In the genomic region with DNA sequence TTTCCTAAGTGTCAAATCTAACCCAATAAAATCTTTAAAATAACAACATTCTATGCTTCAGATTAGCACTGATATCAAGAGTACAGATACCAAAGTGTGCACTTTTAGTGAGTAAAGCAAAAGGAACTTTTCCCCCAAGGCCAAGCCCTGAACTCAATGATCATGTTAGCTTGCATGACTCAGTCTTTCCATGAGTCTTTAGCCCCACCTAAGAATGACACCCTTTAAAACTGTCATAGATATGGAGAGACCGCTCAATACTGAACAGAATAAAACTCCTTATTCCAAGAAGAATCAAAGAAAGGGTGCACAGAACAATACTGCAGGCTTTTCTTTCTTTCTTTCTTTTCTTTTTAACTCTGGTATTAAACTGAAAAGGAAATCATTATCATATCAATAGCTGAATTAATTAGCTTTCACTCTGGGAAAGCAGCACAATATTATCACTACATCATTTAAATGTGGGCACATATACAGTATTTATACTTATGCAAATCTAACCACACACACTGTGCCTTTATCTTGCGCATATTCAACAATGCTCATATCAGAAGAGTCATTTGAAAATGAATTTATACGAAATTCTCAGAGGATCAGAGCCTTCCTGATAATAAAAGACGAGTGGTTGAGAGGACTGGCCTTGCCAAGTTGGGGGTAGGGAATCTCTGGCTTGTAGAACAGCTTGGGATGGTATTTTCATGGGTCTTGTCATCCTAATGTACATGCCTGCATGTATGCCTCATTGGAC, we compare ENCODE assay signal across 14 mouse cellular contexts. TPM values are rescaled to one million over a fixed set of nuclear protein-coding genes. Genes with fewer than 3 reads are reported as not detected.
DNase-seq lines count a peak whose midpoint lies in the region; ATAC-seq and TF ChIP-seq lines count a peak whose summit lies in the region.
"Had no signal": no experiment of that assay in that cellular context is flagged by ENCODE, and none has a peak within 500 bp of the region (broad histone marks: within the 10 kb centered on the region; RNA-seq: fewer than 3 reads in every experiment).

No protein-coding gene starts in this region.

- H3K27ac ChIP-seq in hindbrain, embryonic 12.5 days = no peak overlapping the region
- H3K27ac ChIP-seq in hindbrain, embryonic 16.5 days (ENCODE audit: low read depth, low read length) = no peak overlapping the region
- H3K27ac ChIP-seq in MEL (ENCODE audit: control insufficient read depth, low read depth, low read length) = peak overlapping the region; percentile 64
- no peak overlapping the region for H3K27ac ChIP-seq in forebrain, embryonic 14.5 days (ENCODE audit: low read depth, low read length)
- H3K27ac ChIP-seq: embryonic facial prominence, embryonic 12.5 days; heart, embryonic 15.5 days; layer of hippocampus, adult 2 months had no signal

- intact Hi-C loops in gastrocnemius, postnatal 36 days (cut with DNase I) = no loop called here

- no peak for TF ChIP-seq POLR2A in MEL (IDR thresholded peaks at IDR 0.05; ENCODE audit: control insufficient read depth in 1 of 2, insufficient read depth in 1 of 2, low read depth in 1 of 2, low read length in 2 of 2, poor library complexity in 1 of 2)

- H3K79me2 ChIP-seq in MEL (ENCODE audit: control insufficient read depth, insufficient read depth, low read length, poor library complexity) = no peaks in the 10 kb centered on the region

- peaks cover 5% of the 10 kb centered on the region; the same call in 1 of the 2 replicates for H3K4me1 ChIP-seq in hindbrain, embryonic 12.5 days
- H3K4me1 ChIP-seq in hindbrain, embryonic 16.5 days (ENCODE audit: control insufficient read depth, insufficient read depth, low read depth, low read length) = peaks cover 2% of the 10 kb centered on the region; the same call in 1 of the 2 replicates
- H3K4me1 ChIP-seq in MEL (ENCODE audit: control insufficient read depth in 1 of 2, insufficient read depth in 2 of 2, low read length in 2 of 2) = peaks cover 20 to 45% of the 10 kb centered on the region in 2 experiments
- H3K4me1 ChIP-seq in forebrain, embryonic 14.5 days (ENCODE audit: control insufficient read depth, insufficient read depth, low read length) = peaks cover 7% of the 10 kb centered on the region; the same call in 1 of the 2 replicates
- H3K4me1 ChIP-seq: embryonic facial prominence, embryonic 12.5 days; heart, embryonic 15.5 days had no signal

- no peak for TF ChIP-seq RAD21 in MEL (IDR thresholded peaks at IDR 0.05; ENCODE audit: low read depth, low read length)

- no peak overlapping the region for H3K4me3 ChIP-seq in hindbrain, embryonic 12.5 days
- H3K4me3 ChIP-seq in hindbrain, embryonic 16.5 days (ENCODE audit: low read length) = no peak overlapping the region
- H3K4me3 ChIP-seq in MEL (ENCODE audit: control insufficient read depth in 1 of 2, insufficient read depth in 1 of 2, low read depth in 2 of 2, low read length in 2 of 2) = peak overlapping the region in 1 of 2 experiments; percentile 16; a peak in 1 of 4 replicates
- H3K4me3 ChIP-seq in forebrain, embryonic 14.5 days (ENCODE audit: low read depth, low read length) = no peak overlapping the region
- H3K4me3 ChIP-seq: embryonic facial prominence, embryonic 12.5 days; heart, embryonic 15.5 days; layer of hippocampus, adult 2 months had no signal

- peak in 1 of 2 experiments; percentile 53; a peak in 2 of 4 replicates for TF ChIP-seq EP300 in MEL (IDR thresholded peaks at IDR 0.05; ENCODE audit: low read depth in 1 of 2, low read length in 2 of 2)

- 28% methylated on average over 4 of the region's 4 CpGs for WGBS in hindbrain, embryonic 12.5 days
- WGBS in hindbrain, embryonic 16.5 days = 22% methylated on average over 4 of the region's 4 CpGs
- WGBS in forebrain, embryonic 14.5 days = 5% methylated on average over 4 of the region's 4 CpGs

- no peaks in the 10 kb centered on the region for H3K9me3 ChIP-seq in hindbrain, embryonic 12.5 days (replicated peaks)
- no peaks in the 10 kb centered on the region for H3K9me3 ChIP-seq in hindbrain, embryonic 16.5 days (ENCODE audit: control insufficient read depth, low read length)
- H3K9me3 ChIP-seq in MEL (replicated peaks; ENCODE audit: insufficient read depth, low read length) = no peaks in the 10 kb centered on the region
- H3K9me3 ChIP-seq in forebrain, embryonic 14.5 days (replicated peaks; ENCODE audit: control insufficient read depth, low read length) = no peaks in the 10 kb centered on the region
- H3K9me3 ChIP-seq: embryonic facial prominence, embryonic 12.5 days; heart, embryonic 15.5 days had no signal

- H3K27me3 ChIP-seq in hindbrain, embryonic 12.5 days = peaks cover 14% of the 10 kb centered on the region; the same call in 1 of the 2 replicates
- no peaks in the 10 kb centered on the region for H3K27me3 ChIP-seq in hindbrain, embryonic 16.5 days (replicated peaks; ENCODE audit: control insufficient read depth, insufficient read depth, low read length)
- no peaks in the 10 kb centered on the region for H3K27me3 ChIP-seq in MEL (ENCODE audit: control insufficient read depth in 1 of 2, insufficient read depth in 2 of 2, low read length in 2 of 2)
- no peaks in the 10 kb centered on the region for H3K27me3 ChIP-seq in forebrain, embryonic 14.5 days (replicated peaks; ENCODE audit: control insufficient read depth, insufficient read depth, low read length)
- H3K27me3 ChIP-seq: embryonic facial prominence, embryonic 12.5 days; heart, embryonic 15.5 days had no signal

- peak; percentile 71 for DNase-seq in MEL (ENCODE audit: low read depth, low spot score)
- DNase-seq in forebrain, embryonic 14.5 days (ENCODE audit: low spot score) = peak; percentile 62
- DNase-seq in skeletal muscle tissue, adult 2 months (ENCODE audit: low read depth, low spot score) = peak; percentile 13
- no peak for DNase-seq in cerebellum, postnatal 25 days
- DNase-seq in gastrocnemius, postnatal 36 days = no peak
- DNase-seq: cerebellum, postnatal 14 days; kidney, adult 18-20 months had no signal

- H3K4me2 ChIP-seq in hindbrain, embryonic 12.5 days (replicated peaks) = no peak overlapping the region
- no peak overlapping the region for H3K4me2 ChIP-seq in hindbrain, embryonic 16.5 days (ENCODE audit: low read length)
- no peak overlapping the region for H3K4me2 ChIP-seq in forebrain, embryonic 14.5 days (ENCODE audit: low read length)
- H3K4me2 ChIP-seq: embryonic facial prominence, embryonic 12.5 days; heart, embryonic 15.5 days; liver, embryonic 11.5 days had no signal

- no peaks in the 10 kb centered on the region for H3K36me3 ChIP-seq in hindbrain, embryonic 12.5 days
- no peaks in the 10 kb centered on the region for H3K36me3 ChIP-seq in hindbrain, embryonic 16.5 days (ENCODE audit: control insufficient read depth, insufficient read depth, low read length)
- H3K36me3 ChIP-seq in MEL (ENCODE audit: control insufficient read depth in 1 of 2, insufficient read depth in 2 of 2, low read length in 2 of 2) = peaks cover 0 to 54% of the 10 kb centered on the region in 2 experiments; a peak in 2 of 4 replicates
- no peaks in the 10 kb centered on the region for H3K36me3 ChIP-seq in forebrain, embryonic 14.5 days (ENCODE audit: control insufficient read depth, insufficient read depth, low read length)
- H3K36me3 ChIP-seq: embryonic facial prominence, embryonic 12.5 days; heart, embryonic 15.5 days had no signal

- peak; percentile 61; the same call in 1 of the 2 replicates for ATAC-seq in hindbrain, embryonic 12.5 days (ENCODE audit: low FRiP score)
- no peak for ATAC-seq in hindbrain, embryonic 16.5 days
- ATAC-seq in forebrain, embryonic 14.5 days = peak; percentile 80
- ATAC-seq: lung, postnatal 0 days had no signal

- no peak for TF ChIP-seq CTCF in MEL (IDR thresholded peaks at IDR 0.05 in 2 of 3, conservative IDR thresholded peaks at IDR 0.05 in 1 of 3; ENCODE audit: control insufficient read depth in 1 of 3, insufficient read depth in 1 of 3, low read depth in 2 of 3, low read length in 3 of 3, poor library complexity in 1 of 3, severe bottlenecking in 1 of 3)

- H3K9ac ChIP-seq in hindbrain, embryonic 12.5 days = no peak overlapping the region
- H3K9ac ChIP-seq in hindbrain, embryonic 16.5 days (ENCODE audit: low read depth, low read length) = no peak overlapping the region
- no peak overlapping the region for H3K9ac ChIP-seq in MEL (ENCODE audit: control insufficient read depth, low read depth, low read length, poor library complexity, severe bottlenecking)
- H3K9ac ChIP-seq in forebrain, embryonic 14.5 days (ENCODE audit: low read length) = no peak overlapping the region
- H3K9ac ChIP-seq: embryonic facial prominence, embryonic 12.5 days; heart, embryonic 15.5 days had no signal

TF ChIP-seq in MEL, 35 proteins besides CTCF, POLR2A, EP300 and RAD21 (continues in another document):
- TF ChIP-seq POLR2AphosphoS2 (IDR thresholded peaks at IDR 0.05; ENCODE audit: low read length) = no peak
- peak; percentile 37; the same call in 1 of the 2 replicates for TF ChIP-seq ETS1 (IDR thresholded peaks at IDR 0.05; ENCODE audit: low read depth, low read length)
- no peak for TF ChIP-seq CHD2 (IDR thresholded peaks at IDR 0.05; ENCODE audit: low read length)
- TF ChIP-seq KAT2A (conservative IDR thresholded peaks at IDR 0.05; ENCODE audit: low read depth, low read length) = no peak
- no peak for TF ChIP-seq TCF12 (IDR thresholded peaks at IDR 0.05; ENCODE audit: low read depth, low read length)
- TF ChIP-seq RCOR1 (IDR thresholded peaks at IDR 0.05; ENCODE audit: low read depth, low read length) = peak; percentile 38; the same call in 1 of the 2 replicates
- TF ChIP-seq NRF1 (IDR thresholded peaks at IDR 0.05; ENCODE audit: insufficient read depth, low read depth, low read length, poor library complexity, severe bottlenecking) = peak; percentile 24; the same call in 1 of the 2 replicates
- TF ChIP-seq SIN3A (IDR thresholded peaks at IDR 0.05; ENCODE audit: low read length) = 0 out of 2 replicates have a peak, but pooled peaks have one; percentile 12

RNA-seq across cellular contexts. Expression of a gene that starts 43.4 kb away (rescaled TPM):
- polyA plus RNA-seq in hindbrain, embryonic 12.5 days (2016; fragmentation: Nextera tagmentation; extraction: Ambion mirVana) = 9.6 and 10.8 TPM in 2 replicates
- 5.4 and 6.2 TPM in 2 replicates for polyA plus RNA-seq in hindbrain, embryonic 16.5 days (2015; fragmentation: Nextera tagmentation; extraction: Ambion mirVana)
- 2.9 and 3.4 TPM in 2 replicates for total RNA-seq in MEL (2012; rRNA removed)
- 1 to 10 TPM in 1 of 2 experiments, not detected in 1; 3.7 TPM for polyA plus RNA-seq in MEL (2012; ENCODE audit: insufficient read depth in 1 of 2, insufficient read length in 2 of 2, low read depth in 1 of 2, low replicate concordance in 2 of 2, missing spikeins in 1 of 2)
- 7.7 and 12.3 TPM in 2 replicates for polyA plus RNA-seq in forebrain, embryonic 14.5 days (2014; fragmentation: Nextera tagmentation; extraction: Ambion mirVana)
- total RNA-seq in gastrocnemius, postnatal 36 days (2021) = 1 to 10 TPM; 2.4 to 2.8 TPM

RNA-seq across cellular contexts. Expression of a gene that starts 46.2 kb away (rescaled TPM):
- not detected in 2 replicates for polyA plus RNA-seq in hindbrain, embryonic 12.5 days (2016; fragmentation: Nextera tagmentation; extraction: Ambion mirVana)
- polyA plus RNA-seq in hindbrain, embryonic 16.5 days (2015; fragmentation: Nextera tagmentation; extraction: Ambion mirVana) = 0.15 TPM in 1 of 2 replicates, not detected in the other
- total RNA-seq in MEL (2012; rRNA removed) = not detected in 2 replicates
- not detected for polyA plus RNA-seq in MEL (2012; ENCODE audit: insufficient read depth in 1 of 2, insufficient read length in 2 of 2, low read depth in 1 of 2, low replicate concordance in 2 of 2, missing spikeins in 1 of 2)
- 0.14 and 0.17 TPM in 2 replicates for polyA plus RNA-seq in forebrain, embryonic 14.5 days (2014; fragmentation: Nextera tagmentation; extraction: Ambion mirVana)
- not detected for total RNA-seq in gastrocnemius, postnatal 36 days (2021)
- polyA plus RNA-seq: embryonic facial prominence, embryonic 12.5 days had no signal

Comparison
In these comparisons a context has a peak if more than half of its experiments do, and no peak if none do; other contexts are left out.
1. DNase-seq: peak in MEL (single experiment), forebrain, embryonic 14.5 days (single experiment) and skeletal muscle tissue, adult 2 months (single experiment); none in cerebellum, postnatal 25 days (0 of 2) and gastrocnemius, postnatal 36 days (0 of 2).